Mouse (Mus musculus): ENCODE data around the gene Stx18.

DNA sequence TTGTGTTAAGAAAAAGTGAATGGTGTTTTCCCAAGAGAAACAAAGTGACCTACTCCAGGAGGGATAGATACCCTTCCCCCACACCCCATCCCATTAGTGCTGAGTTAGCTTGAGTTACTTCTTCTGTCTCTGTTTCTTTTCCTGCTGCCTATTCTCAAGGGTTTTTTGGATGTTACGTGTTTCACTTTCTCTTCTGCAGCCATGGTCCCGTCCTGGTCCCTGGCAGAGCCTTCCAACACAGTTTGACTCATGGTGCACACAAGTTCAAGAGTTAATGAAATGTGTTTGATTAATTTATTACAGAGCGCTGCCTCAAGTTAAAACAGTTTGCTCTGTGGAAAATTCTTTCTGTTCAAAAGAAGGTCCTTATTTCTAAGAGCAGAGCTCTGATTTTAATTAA lies 44.0 kb downstream of the Stx18 start:
- TF ChIP-seq CTCF (IDR thresholded peaks at IDR 0.05; ENCODE audit: extremely low read depth, insufficient read depth, insufficient read length, insufficient replicate concordance) (no peak), POLR2A (IDR thresholded peaks at IDR 0.05; ENCODE audit: low read depth, low read length) (no peak)

Data from spleen, adult 2 months (tissue).